Mouse (Mus musculus): Measurements from ENCODE around the gene Il17f. TPM values are rescaled to one million over a fixed set of nuclear protein-coding genes. Genes with fewer than 3 reads are reported as not detected.

Il17f gene
- polyA plus RNA-seq (2012), result 0.13 and 0.22 TPM in 2 replicates

GRCm38 (mm10) chr1:20790517-20790916, at the start of gene Il17f:
TSS of gene Il17f (minus strand) at chr1:20790617.

GRCm38 (mm10) chr1:20819771-20820605, 29.6 kb upstream of the Il17f start, which contains the start of gene Mcm3:
TSS of gene Mcm3 (minus strand) at chr1:20820312.

GRCm38 (mm10) chr1:20730903-20731302, 59.5 kb downstream of the Il17f start, which contains the start of gene Il17a:
TSS of gene Il17a (plus strand) at chr1:20730905.

Other genes starting within 250 kb of the Il17f start
- not detected in 2 replicates for gene Pkhd1, start 172.6 kb downstream of the Il17f start, polyA plus RNA-seq (2012)
- not detected in 2 replicates for gene Il17a, start 59.7 kb downstream of the Il17f start, polyA plus RNA-seq (2012)
- 226 and 289 TPM in 2 replicates for gene Mcm3, start 29.7 kb upstream of the Il17f start, polyA plus RNA-seq (2012)
- gene Paqr8, start 100.0 kb upstream of the Il17f start, polyA plus RNA-seq (2012), result 1.7 and 1.8 TPM in 2 replicates
- gene Efhc1, start 161.0 kb upstream of the Il17f start, polyA plus RNA-seq (2012), result 0.18 and 0.43 TPM in 2 replicates

All from megakaryocyte-erythroid progenitor cell, adult 5 weeks (primary cell).